Mouse (Mus musculus) CH12.LX (cell line): ENCODE data around the gene Eif3b. TPM values are rescaled to one million over a fixed set of nuclear protein-coding genes. Genes with fewer than 3 reads are reported as not detected.

Experiments used
- DNase-seq: peaks from one replicate; pipeline ENCODE4 v3.0.0-alpha.2; 2013; ENCODE audit errors: extremely low read depth
- H3K27ac ChIP-seq: 2 replicates; pipeline ENCODE4 v1.5.1; 2012; ENCODE audit warnings: low read depth, mild to moderate bottlenecking, control low read depth, moderate library complexity; ENCODE audit not compliant: insufficient read depth
- H3K27me3 ChIP-seq: replicated peaks from 2 replicates; pipeline ENCODE3; 2012; ENCODE audit warnings: inconsistent platforms
- H3K36me3 ChIP-seq, 2 experiments: replicated peaks in 1 of 2; 2 replicates each; pipeline versions ENCODE3 to v1.6.1; 2012; ENCODE audit warnings: inconsistent platforms in 1 of 2, low read length in 1 of 2, mild to moderate bottlenecking in 1 of 2, mixed read lengths in 1 of 2, moderate library complexity in 1 of 2; ENCODE audit not compliant: control insufficient read depth in 1 of 2, insufficient read depth in 1 of 2
- H3K4me1 ChIP-seq, 2 experiments: 2 replicates each; pipeline ENCODE4 v1.6.1; 2012; ENCODE audit warnings: inconsistent platforms in 1 of 2, moderate library complexity in 1 of 2; ENCODE audit not compliant: insufficient read depth in 2 of 2, control insufficient read depth in 1 of 2
- H3K4me2 ChIP-seq: 2 replicates; pipeline ENCODE4 v1.6.1; 2012; ENCODE audit warnings: low read depth, mild to moderate bottlenecking, control low read depth; ENCODE audit not compliant: poor library complexity, insufficient read depth, severe bottlenecking
- H3K4me3 ChIP-seq, 3 experiments: fragments of 150-350 bp in 1 of 3; sonication (generic) in 1 of 3; replicated peaks in 1 of 3; 2 replicates each; pipeline versions ENCODE3 to v1.5.1; 2011 to 2012; ENCODE audit warnings: low read depth in 2 of 3, low read length in 2 of 3, mild to moderate bottlenecking in 2 of 3, moderate library complexity in 2 of 3, control low read depth in 1 of 3, improper control_type of control experiment in 1 of 3, inconsistent platforms in 1 of 3, mixed read lengths in 1 of 3; ENCODE audit not compliant: poor library complexity in 1 of 3
- H3K79me2 ChIP-seq: replicated peaks from 2 replicates; pipeline ENCODE4 v1.6.1; 2012; ENCODE audit warnings: mild to moderate bottlenecking, moderate library complexity; ENCODE audit not compliant: control insufficient read depth, poor library complexity, insufficient read depth, severe bottlenecking; ENCODE audit errors: extremely low read depth
- H3K9ac ChIP-seq: 2 replicates; pipeline ENCODE4 v1.6.1; 2012; ENCODE audit warnings: low read depth, mild to moderate bottlenecking, control low read depth, moderate library complexity; ENCODE audit not compliant: insufficient read depth
- H3K9me3 ChIP-seq: replicated peaks from 2 replicates; pipeline ENCODE3; 2012; ENCODE audit warnings: low read length, inconsistent platforms, mixed read lengths
- BHLHE40 ChIP-seq: IDR thresholded peaks from 2 replicates; pipeline ENCODE4 v1.6.1; 2011; ENCODE audit warnings: mild to moderate bottlenecking, low read depth, low read length, improper control_type of control experiment
- CHD1 ChIP-seq: IDR thresholded peaks from 2 replicates; pipeline ENCODE4 v1.6.1; 2012; ENCODE audit warnings: low read depth, low read length, improper control_type of control experiment, inconsistent platforms
- CTCF ChIP-seq, 2 experiments: IDR thresholded peaks in 1 of 2; conservative IDR thresholded peaks in 1 of 2; 2 replicates each; pipeline ENCODE4 v1.5.1; 2011 to 2012; ENCODE audit warnings: low read depth in 2 of 2, low read length in 2 of 2, improper control_type of control experiment in 1 of 2, inconsistent platforms in 1 of 2, mild to moderate bottlenecking in 1 of 2, moderate library complexity in 1 of 2
- E2F4 ChIP-seq: IDR thresholded peaks from 2 replicates; pipeline ENCODE4 v1.6.1; 2011; ENCODE audit warnings: low read depth, low read length, improper control_type of control experiment; ENCODE audit not compliant: insufficient replicate concordance
- ELF1 ChIP-seq: IDR thresholded peaks from 2 replicates; pipeline ENCODE4 v1.6.1; 2014; ENCODE audit warnings: low read depth, mild to moderate bottlenecking, inconsistent platforms, low read length, improper control_type of control experiment
- EP300 ChIP-seq: IDR thresholded peaks from 2 replicates; pipeline ENCODE4 v1.6.1; 2011; ENCODE audit warnings: low read length, improper control_type of control experiment
- ETS1 ChIP-seq: conservative IDR thresholded peaks from 2 replicates; pipeline ENCODE4 v1.6.1; 2012; ENCODE audit warnings: low read depth, mild to moderate bottlenecking, inconsistent platforms, low read length, improper control_type of control experiment, moderate library complexity
- GABPA ChIP-seq: IDR thresholded peaks from 2 replicates; pipeline ENCODE4 v1.6.1; 2012; ENCODE audit warnings: low read depth, low read length, improper control_type of control experiment, inconsistent platforms; ENCODE audit not compliant: insufficient replicate concordance
- HCFC1 ChIP-seq: IDR thresholded peaks from 2 replicates; pipeline ENCODE4 v1.6.1; 2012; ENCODE audit warnings: low read depth, mild to moderate bottlenecking, inconsistent platforms, low read length, improper control_type of control experiment
- IRF4 ChIP-seq: IDR thresholded peaks from 2 replicates; pipeline ENCODE4 v1.6.1; 2014; ENCODE audit warnings: low read depth, mild to moderate bottlenecking, inconsistent platforms, low read length, improper control_type of control experiment
- JUN ChIP-seq: IDR thresholded peaks from 2 replicates; pipeline ENCODE4 v1.6.1; 2011; ENCODE audit warnings: low read depth, mild to moderate bottlenecking, low read length, improper control_type of control experiment, moderate library complexity; ENCODE audit not compliant: insufficient read depth
- JUND ChIP-seq: conservative IDR thresholded peaks from 2 replicates; pipeline ENCODE4 v1.6.1; 2011; ENCODE audit warnings: low read depth, low read length, improper control_type of control experiment
- KAT2A ChIP-seq: IDR thresholded peaks from 2 replicates; pipeline ENCODE4 v1.6.1; 2012; ENCODE audit warnings: low read length, improper control_type of control experiment, inconsistent platforms; ENCODE audit not compliant: insufficient replicate concordance
- MAFK ChIP-seq: IDR thresholded peaks from 2 replicates; pipeline ENCODE4 v1.6.1; 2011; ENCODE audit warnings: low read length, improper control_type of control experiment; ENCODE audit not compliant: insufficient replicate concordance
- MAX ChIP-seq: IDR thresholded peaks from 2 replicates; pipeline ENCODE4 v1.6.1; 2011; ENCODE audit warnings: low read length, improper control_type of control experiment
- MAZ ChIP-seq: IDR thresholded peaks from 2 replicates; pipeline ENCODE4 v1.6.1; 2012; ENCODE audit warnings: low read depth, mild to moderate bottlenecking, inconsistent platforms, low read length, improper control_type of control experiment, moderate library complexity
- MEF2A ChIP-seq: IDR thresholded peaks from 2 replicates; pipeline ENCODE4 v1.6.1; 2014; ENCODE audit warnings: low read depth, mild to moderate bottlenecking, inconsistent platforms, low read length, improper control_type of control experiment, borderline replicate concordance
- MXI1 ChIP-seq: IDR thresholded peaks from 2 replicates; pipeline ENCODE4 v1.6.1; 2011; ENCODE audit warnings: mild to moderate bottlenecking, low read depth, low read length, improper control_type of control experiment
- MYC ChIP-seq: IDR thresholded peaks from 2 replicates; pipeline ENCODE4 v1.6.1; 2011; ENCODE audit warnings: low read depth, mild to moderate bottlenecking, improper control_type of control experiment, low read length
- NRF1 ChIP-seq: IDR thresholded peaks from 2 replicates; pipeline ENCODE4 v1.6.1; 2014; ENCODE audit warnings: low read depth, mild to moderate bottlenecking, inconsistent platforms, low read length, improper control_type of control experiment, moderate library complexity
- PAX5 ChIP-seq: IDR thresholded peaks from 2 replicates; pipeline ENCODE4 v1.6.1; 2012; ENCODE audit warnings: low read length, inconsistent platforms, mixed read lengths
- POLR2A ChIP-seq: IDR thresholded peaks from 2 replicates; pipeline ENCODE4 v1.6.1; 2011; ENCODE audit warnings: low read depth, mild to moderate bottlenecking, improper control_type of control experiment, low read length
- POLR2AphosphoS2 ChIP-seq: IDR thresholded peaks from 2 replicates; pipeline ENCODE4 v1.6.1; 2011; ENCODE audit warnings: low read depth, low read length, improper control_type of control experiment
- RAD21 ChIP-seq: IDR thresholded peaks from 2 replicates; pipeline ENCODE4 v1.6.1; 2011; ENCODE audit warnings: low read depth, mild to moderate bottlenecking, low read length, improper control_type of control experiment, moderate library complexity
- RCOR1 ChIP-seq: conservative IDR thresholded peaks from 2 replicates; pipeline ENCODE4 v1.6.1; 2012; ENCODE audit warnings: low read depth, mild to moderate bottlenecking, inconsistent platforms, low read length, improper control_type of control experiment
- SIN3A ChIP-seq: IDR thresholded peaks from 2 replicates; pipeline ENCODE4 v1.6.1; 2012; ENCODE audit warnings: low read length, improper control_type of control experiment, inconsistent platforms
- SMC3 ChIP-seq: IDR thresholded peaks from 2 replicates; pipeline ENCODE4 v1.6.1; 2011; ENCODE audit warnings: low read depth, low read length, improper control_type of control experiment
- TBP ChIP-seq: conservative IDR thresholded peaks from 2 replicates; pipeline ENCODE4 v1.6.1; 2011; ENCODE audit warnings: low read depth, low read length, improper control_type of control experiment
- TCF12 ChIP-seq: IDR thresholded peaks from 2 replicates; pipeline ENCODE4 v1.6.1; 2014; ENCODE audit warnings: low read depth, mild to moderate bottlenecking, inconsistent platforms, low read length, improper control_type of control experiment
- UBTF ChIP-seq: IDR thresholded peaks from 2 replicates; pipeline ENCODE4 v1.6.1; 2012; ENCODE audit warnings: low read depth, mild to moderate bottlenecking, inconsistent platforms, low read length, improper control_type of control experiment, moderate library complexity
- USF1 ChIP-seq: IDR thresholded peaks from 2 replicates; pipeline ENCODE4 v1.6.1; 2014; ENCODE audit warnings: low read depth, mild to moderate bottlenecking, inconsistent platforms, low read length, improper control_type of control experiment
- USF2 ChIP-seq: conservative IDR thresholded peaks from 2 replicates; pipeline ENCODE4 v1.6.1; 2011; ENCODE audit warnings: low read depth, low read length, improper control_type of control experiment
- ZC3H11A ChIP-seq: IDR thresholded peaks from 2 replicates; pipeline ENCODE4 v1.6.1; 2012; ENCODE audit warnings: low read depth, mild to moderate bottlenecking, inconsistent platforms, low read length, improper control_type of control experiment
- ZKSCAN1 ChIP-seq: IDR thresholded peaks from 2 replicates; pipeline ENCODE4 v1.6.1; 2012; ENCODE audit warnings: low read depth, inconsistent platforms, low read length, improper control_type of control experiment, borderline replicate concordance
- ZMIZ1 ChIP-seq: IDR thresholded peaks from 2 replicates; pipeline ENCODE4 v1.6.1; 2012; ENCODE audit warnings: low read depth, mild to moderate bottlenecking, inconsistent platforms, low read length, improper control_type of control experiment
- ZNF384 ChIP-seq: IDR thresholded peaks from 2 replicates; pipeline ENCODE4 v1.6.1; 2012; ENCODE audit warnings: low read depth, low read length, improper control_type of control experiment, inconsistent platforms
- dilution Hi-C: fragments of 300-500 bp; cut with MboI; formaldehyde crosslinking; loops from 2 replicates; pipeline ENCODE4 v1.14.3; 2020; ENCODE audit warnings: low sequenced_read_pairs; ENCODE audit not compliant: extremely low pct_unique_long_range_greater_than_20kb, extremely low pct_ligation_motif_present
- in situ Hi-C: fragments of 300-500 bp; cut with MboI; formaldehyde crosslinking; loops from 3 replicates; pipeline ENCODE4 v1.14.3; 2019; ENCODE audit warnings: low sequenced_read_pairs, low pct_ligation_motif_present, low pct_unique_long_range_greater_than_20kb, mixed read lengths
- polyA plus RNA-seq: library from polyadenylated mRNA; unstranded; fragments of >175 nt; gene quantifications from 2 replicates; pipeline ENCODE4 v1.2.1, GENCODE M21; 2012; ENCODE audit warnings: low read depth; ENCODE audit not compliant: insufficient read length
- total RNA-seq, 2 experiments: library from RNA; depleted of rRNA; stranded (reverse); fragments of 300-350 nt in 1 of 2; fragments of >200 nt in 1 of 2; gene quantifications; 2 replicates each; pipeline ENCODE4 v1.2.3; 2012 to 2014

Eif3b gene
- total RNA-seq (2012; rRNA removed) (218 and 260 TPM in 2 replicates), total RNA-seq (2014; rRNA removed) (74.0 and 79.5 TPM in 2 replicates), polyA plus RNA-seq (521 and 579 TPM in 2 replicates)

DNA sequence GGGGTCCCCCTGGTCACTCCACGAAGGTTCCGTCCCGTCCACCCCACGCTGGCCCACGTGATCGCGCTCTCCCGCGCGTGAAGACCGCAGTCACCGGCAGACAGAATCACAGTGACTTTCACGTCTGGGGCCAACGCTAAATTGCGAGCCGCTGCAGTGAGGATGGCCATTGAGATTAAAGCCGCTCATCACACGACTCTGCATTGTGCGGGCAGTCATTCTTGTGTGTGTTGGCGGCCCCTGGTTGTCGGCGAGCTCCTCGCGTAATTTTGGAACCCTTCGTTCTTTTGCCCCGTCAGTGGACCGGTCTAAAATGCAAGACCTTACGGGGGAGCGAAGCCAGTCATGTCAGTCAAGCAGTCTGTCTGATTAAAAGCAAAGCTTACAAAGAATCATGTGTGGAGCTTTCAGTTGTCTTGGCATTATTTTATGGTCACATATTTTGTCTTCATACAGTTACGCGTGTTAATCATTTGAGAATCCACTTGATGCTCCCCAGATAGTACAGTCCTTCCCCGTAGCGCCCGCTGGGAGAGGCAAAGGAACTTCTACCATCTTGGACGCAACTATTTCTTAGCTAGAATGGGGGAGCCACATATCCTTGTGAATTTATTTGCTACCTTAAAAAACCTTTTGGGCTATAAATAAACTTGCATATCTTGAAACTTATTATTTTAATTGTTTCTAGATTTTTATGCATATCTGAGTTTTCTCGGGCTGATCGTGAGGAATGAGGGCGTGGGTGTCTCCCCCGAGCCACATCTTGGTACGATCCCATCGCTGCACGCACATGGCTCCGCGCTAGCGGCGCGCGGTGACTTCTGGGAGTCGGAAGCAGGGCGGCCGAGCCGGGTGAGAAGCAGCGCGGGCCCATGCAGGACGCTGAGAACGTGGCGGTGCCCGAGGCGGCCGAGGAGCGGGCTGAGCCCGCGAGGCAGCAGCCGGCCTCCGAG, at the start of gene Eif3b:
TSS of gene Eif3b (plus strand) at position 840 of the 953 bp plus-strand sequence.
- dilution Hi-C loops = no loop called here
- TF ChIP-seq ZNF384 (0 out of 2 replicates have a peak, but pooled peaks have one; percentile 33), POLR2A (peak; percentile 93), NRF1 (peak; percentile 32; the same call in 1 of the 2 replicates), RAD21 (no peak), USF1 (peak; percentile 79), PAX5 (no peak), KAT2A (peak; percentile 66; the same call in 1 of the 2 replicates), UBTF (no peak), IRF4 (peak; percentile 45), TCF12 (peak; percentile 85), ELF1 (peak; percentile 62), ETS1 (no peak; the same call in 1 of the 2 replicates), MAFK (0 out of 2 replicates have a peak, but pooled peaks have one; percentile 13), SIN3A (peak; percentile 58), CHD1 (peak; percentile 100), JUND (peak; percentile 33; the same call in 1 of the 2 replicates), USF2 (peak; percentile 65), TBP (peak; percentile 84), GABPA (no peak), MAZ (no peak), MXI1 (peak; percentile 94), RCOR1 (peak; percentile 83; the same call in 1 of the 2 replicates), E2F4 (peak; percentile 41; the same call in 1 of the 2 replicates), ZC3H11A (no peak), MYC (peak; percentile 99), EP300 (no peak; the same call in 1 of the 2 replicates), POLR2AphosphoS2 (peak; percentile 89; the same call in 1 of the 2 replicates), MAX (peak; percentile 94), HCFC1 (peak; percentile 78), ZMIZ1 (peak; percentile 94), MEF2A (peak; percentile 60; the same call in 1 of the 2 replicates), BHLHE40 (peak; percentile 64), CTCF (conservative IDR thresholded peaks at IDR 0.05 in 1 of 2, IDR thresholded peaks at IDR 0.05 in 1 of 2; ENCODE audit: low read depth in 2 of 2, low read length in 2 of 2) (no peak), ZKSCAN1 (no peak), JUN (no peak), SMC3 (no peak; the same call in 1 of the 2 replicates)

More for the DNA sequence above, at the start of gene Eif3b:
- no peaks in the 10 kb centered on the region for H3K9me3 ChIP-seq
- peak within 1 kb of the TSS; percentile 100 for H3K9ac ChIP-seq
- peak within 1 kb of the TSS; percentile 85 to 100 (median 98) for H3K4me3 ChIP-seq
- DNase-seq = peak; percentile 89
- H3K36me3 ChIP-seq = peaks cover 9 to 30% of the 10 kb centered on the region in 2 experiments
- peak within 1 kb of the TSS; percentile 84 for H3K27ac ChIP-seq
- no peaks in the 10 kb centered on the region for H3K27me3 ChIP-seq
- in situ Hi-C loops = loop anchor here (10.0 to 25.0 kb wide), 2 partner anchors 231 to 584 kb away; no protein-coding TSS in a partner anchor
- peaks cover 4 to 41% of the 10 kb centered on the region in 2 experiments for H3K4me1 ChIP-seq
- H3K4me2 ChIP-seq = peak within 1 kb of the TSS; percentile 90
- peaks cover 47% of the 10 kb centered on the region for H3K79me2 ChIP-seq
